Mouse (Mus musculus) cerebellum, postnatal 36 days (tissue): ENCODE results near the gene Nupr1.
A peak's percentile ranks its signal among the peaks of the same experiment; 100 is the strongest.

Experiments used
- DNase-seq, 2 experiments: peaks; one replicate each; pipeline ENCODE4 v3.0.0; 2021 to 2022; ENCODE audit warnings: mixed read lengths in 2 of 2

Nupr1 gene

GRCm38 (mm10) chr7:126595890-126596289 is 34.8 kb downstream of the Nupr1 start:
- DNase-seq, result no peak

DNA sequence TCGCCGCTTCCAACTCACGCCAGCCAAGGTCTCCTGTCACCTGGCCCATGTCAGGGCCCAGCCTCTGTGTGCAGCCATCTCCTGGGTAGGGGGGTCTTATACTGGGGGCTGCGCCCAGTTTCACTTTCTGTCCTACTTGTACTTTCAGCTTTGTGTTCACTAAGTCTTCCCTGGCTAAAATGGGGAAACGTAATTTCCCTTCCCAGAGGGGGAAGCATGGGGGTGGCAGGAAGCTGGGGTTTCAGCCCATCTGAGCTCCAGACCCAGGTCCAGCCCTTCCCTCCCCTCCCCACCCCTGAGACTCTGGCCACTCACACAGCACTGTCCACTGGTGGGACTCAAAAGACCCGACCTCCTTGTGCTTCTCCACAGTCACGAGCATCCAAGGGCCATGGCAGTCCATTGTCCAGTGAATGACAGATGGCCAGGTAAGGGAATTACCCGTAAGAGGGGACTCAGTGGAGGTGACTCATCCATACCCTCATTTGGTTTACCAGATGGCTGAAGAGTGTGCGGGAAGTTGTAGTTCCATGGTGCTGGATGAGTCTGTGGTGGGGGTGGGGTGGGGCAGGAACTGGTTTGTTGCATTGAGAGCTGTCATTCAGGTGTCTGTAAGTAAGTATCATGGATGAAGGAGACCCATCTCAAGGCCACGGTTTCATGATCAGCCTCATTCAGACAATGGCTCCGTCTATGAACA is 35.6 kb downstream of the Nupr1 start, which contains the start of gene Il27:
Il27 (minus strand) TSS at position 80 of the 700 bp plus-strand sequence.
- no peak for DNase-seq

GRCm38 (mm10) chr7:126587779-126588178 is 42.9 kb downstream of the Nupr1 start:
- peak; percentile 20 to 27 for DNase-seq

- no peak for DNase-seq
These were observed 43.8 kb downstream of the Nupr1 start for GRCm38 (mm10) chr7:126586839-126587238.

GRCm38 (mm10) chr7:126585717-126586116 is 44.9 kb downstream of the Nupr1 start, which contains the start of gene Cln3:
Gene Cln3, minus strand, starts transcription at chr7:126585817.
- DNase-seq, result no peak

DNA sequence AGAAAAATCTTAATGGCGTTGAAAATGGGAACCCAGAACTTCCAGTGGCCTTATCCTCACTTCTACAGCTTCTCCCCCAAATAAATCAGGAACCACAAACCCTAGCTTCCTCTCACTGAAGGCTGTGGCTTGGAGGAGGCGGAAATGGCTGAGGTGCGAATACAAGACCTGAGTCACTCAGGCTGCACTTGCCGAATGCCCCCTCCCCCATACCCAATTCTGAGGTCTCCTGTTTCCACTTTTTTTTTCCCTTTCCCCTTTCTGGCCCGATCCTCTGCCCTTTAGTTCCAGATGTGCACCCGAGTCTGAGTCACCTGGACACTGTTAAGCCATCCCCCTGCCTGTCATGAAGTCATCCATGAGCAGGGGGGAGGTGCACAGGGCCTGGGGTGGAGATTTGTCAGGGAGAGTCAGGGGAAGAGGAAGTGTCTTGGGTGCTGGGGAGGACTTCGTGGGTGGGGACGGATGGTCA is 46.1 kb downstream of the Nupr1 start, which contains the start of gene Apobr:
Apobr (plus strand) TSS at position 437 of the 472 bp plus-strand sequence.
- DNase-seq, result no peak

GRCm38 (mm10) chr7:126583761-126584160 is 46.9 kb downstream of the Nupr1 start:
- peak in 1 of 2 experiments; percentile 10 for DNase-seq

GRCm38 (mm10) chr7:126583251-126583709 is 47.4 kb downstream of the Nupr1 start:
- DNase-seq, result peak; percentile 88

DNA sequence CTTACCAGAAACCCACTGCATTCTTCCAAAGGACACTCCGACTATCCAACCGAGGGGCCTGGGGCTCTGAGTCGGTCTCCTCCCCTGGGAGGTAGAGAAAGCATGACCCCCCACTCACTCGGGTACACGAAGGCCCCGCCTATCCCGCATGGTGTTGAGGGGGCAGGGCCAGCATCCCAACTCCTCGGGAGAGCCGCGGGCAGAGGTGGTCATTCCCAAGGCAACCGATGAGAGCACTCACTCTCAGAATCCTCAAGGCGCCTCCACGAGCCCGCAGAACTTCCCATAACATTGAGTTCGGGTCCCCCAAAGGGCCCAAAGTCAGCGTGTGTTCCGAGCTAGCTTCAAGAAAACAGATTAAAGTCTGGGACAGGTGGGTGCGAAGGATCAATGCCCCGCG is 47.9 kb downstream of the Nupr1 start:
- DNase-seq, result peak in 1 of 2 experiments; percentile 37

DNA sequence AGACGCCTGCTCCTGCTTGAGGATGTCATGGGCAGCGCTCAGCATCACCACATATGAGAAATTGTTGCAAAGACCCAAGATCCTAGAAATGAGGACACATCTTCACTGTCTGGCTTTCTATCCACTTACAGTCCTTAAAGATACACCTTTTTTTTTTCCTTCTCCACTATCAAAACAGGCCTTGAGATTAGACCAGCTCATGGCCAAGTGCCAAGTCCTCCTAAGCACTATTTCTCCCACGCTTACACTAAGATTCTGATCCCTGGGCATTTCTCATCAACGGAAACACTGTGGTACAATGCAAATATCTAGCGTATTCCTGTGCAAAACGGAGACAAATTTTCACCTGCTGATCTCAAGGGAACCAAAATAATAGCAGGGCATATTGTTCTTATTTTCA is 49.0 kb downstream of the Nupr1 start:
- DNase-seq, result no peak

GRCm38 (mm10) chr7:126579172-126579571 is 51.5 kb downstream of the Nupr1 start:
- DNase-seq, result peak; percentile 30 to 47

DNA sequence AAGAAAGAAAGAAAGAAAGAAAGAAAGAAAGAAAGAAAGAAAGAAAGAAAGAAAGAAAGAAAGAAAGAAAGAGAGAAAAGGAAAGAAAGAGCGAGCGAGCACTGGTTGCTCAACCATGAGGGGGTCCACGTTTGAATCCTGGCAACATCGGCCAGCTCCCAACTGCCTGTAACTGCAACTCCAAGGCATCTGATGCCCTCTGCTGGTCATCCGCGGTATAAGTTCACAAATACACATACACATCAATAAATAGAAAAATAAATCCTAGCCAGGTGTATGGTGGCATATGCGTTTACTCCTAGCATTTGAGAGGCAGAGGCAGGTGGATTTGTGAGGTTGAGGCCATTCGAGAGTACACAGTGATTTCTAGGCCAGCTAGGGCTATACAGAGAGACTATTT is 53.7 kb downstream of the Nupr1 start:
- peak; percentile 26 to 33 for DNase-seq
